Mouse (Mus musculus) heart, embryonic 16.5 days (tissue): ENCODE measurements around the gene Zfp84. TPM values are rescaled to one million over a fixed set of nuclear protein-coding genes. Genes with fewer than 3 reads are reported as not detected.
A peak's percentile ranks its signal among the peaks of the same experiment; 100 is the strongest.
"Not testable (repeated sequence)": the region's sequence is repeated elsewhere in the genome, so short reads cannot be mapped to it uniquely, and the experiment has no call there.

Source experiments
- ATAC-seq: fragments of 200-750 bp; cut with Nextera tagmentation; replicated peaks from 2 replicates; pipeline ENCODE4 v1.8.0; 2017; ENCODE audit warnings: moderate number of reproducible peaks; ENCODE audit not compliant: insufficient read depth, low FRiP score; ENCODE audit errors: extremely low read depth
- H3K27ac ChIP-seq: fragments of 300-500 bp; sonication (generic); 2 replicates; pipeline ENCODE4 v1.5.1; 2014; ENCODE audit warnings: mild to moderate bottlenecking, low read length, control low read depth, moderate library complexity
- H3K27me3 ChIP-seq: fragments of 300-500 bp; sonication (generic); 2 replicates; pipeline ENCODE4 v1.6.1; 2014; ENCODE audit warnings: low read length, mixed read lengths; ENCODE audit not compliant: control insufficient read depth, insufficient read depth
- H3K36me3 ChIP-seq: fragments of 300-500 bp; sonication (generic); 2 replicates; pipeline ENCODE4 v1.6.1; 2014; ENCODE audit not compliant: control insufficient read depth, insufficient read depth
- H3K4me1 ChIP-seq: fragments of 300-500 bp; sonication (generic); 2 replicates; pipeline ENCODE4 v1.6.1; 2014; ENCODE audit warnings: low read length, mixed read lengths; ENCODE audit not compliant: control insufficient read depth, insufficient read depth
- H3K4me2 ChIP-seq: fragments of 300-500 bp; sonication (generic); 2 replicates; pipeline ENCODE4 v1.6.1; 2014; ENCODE audit warnings: low read depth, mild to moderate bottlenecking, control low read depth, low read length
- H3K4me3 ChIP-seq: fragments of 300-500 bp; sonication (generic); 2 replicates; pipeline ENCODE4 v1.5.1; 2014; ENCODE audit warnings: mild to moderate bottlenecking, control low read depth, low read length
- H3K9ac ChIP-seq: fragments of 300-500 bp; sonication (generic); 2 replicates; pipeline ENCODE4 v1.6.1; 2014; ENCODE audit warnings: low read length, control low read depth
- H3K9me3 ChIP-seq: fragments of 300-500 bp; sonication (generic); replicated peaks from 2 replicates; pipeline ENCODE4 v1.6.1; 2016; ENCODE audit warnings: low read length; ENCODE audit not compliant: control insufficient read depth
- WGBS: fragments of 180-500 bp; shearing (Covaris S2); extraction: QIAGEN DNeasy Blood & Tissue Kit; methylation state at CpG from one replicate; pipeline ENCODE4 v1.1.7; 2014; 5-methylcytosine and 5-hydroxymethylcytosine counted together
- polyA plus RNA-seq: library from polyadenylated mRNA; unstranded; fragments of >200 nt; fragmentation: Nextera tagmentation; extraction: Ambion mirVana; gene quantifications from 2 replicates; pipeline ENCODE4 v1.2.1, GENCODE M21; 2015

Zfp84 gene
- polyA plus RNA-seq: 8.9 and 9.8 TPM in 2 replicates

- under 1% methylated on average over 32 of the region's 32 CpGs for WGBS
- Histone ChIP-seq H3K27me3 (no peaks in the 10 kb centered on the region), H3K36me3 (peaks cover 15% of the 10 kb centered on the region), H3K27ac (peak within 1 kb of the TSS; percentile 89), H3K9ac (peak within 1 kb of the TSS; percentile 77), H3K4me2 (peak within 1 kb of the TSS; percentile 77), H3K4me1 (peaks cover 16% of the 10 kb centered on the region), H3K9me3 (no peaks in the 10 kb centered on the region), H3K4me3 (peak within 1 kb of the TSS; percentile 91)
- ATAC-seq: peak; percentile 96
Measured at GRCm38 (mm10) chr7:29768090-29768900, at the start of gene Zfp84. TSS of gene Zfp84 (plus strand) at chr7:29768552.

- not testable (repeated sequence) for H3K4me2 ChIP-seq, H3K4me3 ChIP-seq
- WGBS: 17% methylated on average over 16 of the region's 17 CpGs
Measured at GRCm38 (mm10) chr7:29725461-29726142, 42.8 kb upstream of the Zfp84 start.

GRCm38 (mm10) chr7:29726860-29727259, 41.5 kb upstream of the Zfp84 start, which contains the start of gene Catsperg2:
TSS of gene Catsperg2 (minus strand) at chr7:29727032.
- 53% methylated on average over 11 of the region's 11 CpGs for WGBS
- not testable (repeated sequence) for H3K27ac ChIP-seq, H3K4me2 ChIP-seq, H3K27me3 ChIP-seq, ATAC-seq, H3K9ac ChIP-seq, H3K4me1 ChIP-seq, H3K36me3 ChIP-seq, H3K4me3 ChIP-seq
- peaks cover 11% of the 10 kb centered on the region for H3K9me3 ChIP-seq

More at GRCm38 (mm10) chr7:29725461-29726142, 42.8 kb upstream of the Zfp84 start:
- not testable (repeated sequence) for H3K27ac ChIP-seq, H3K36me3 ChIP-seq, ATAC-seq, H3K9ac ChIP-seq, H3K27me3 ChIP-seq, H3K9me3 ChIP-seq, H3K4me1 ChIP-seq

GRCm38 (mm10) chr7:29728055-29728454, 40.3 kb upstream of the Zfp84 start:
- H3K9ac ChIP-seq: no peak overlapping the region
- H3K27me3 ChIP-seq: no peaks in the 10 kb centered on the region
- no peak overlapping the region for H3K27ac ChIP-seq
- no peak overlapping the region for H3K4me2 ChIP-seq
- H3K4me1 ChIP-seq: no peaks in the 10 kb centered on the region
- WGBS: 73% methylated on average over 2 of the region's 2 CpGs
- no peak for ATAC-seq
- H3K36me3 ChIP-seq: no peaks in the 10 kb centered on the region
- peaks cover 14% of the 10 kb centered on the region for H3K9me3 ChIP-seq
- no peak overlapping the region for H3K4me3 ChIP-seq

GRCm38 (mm10) chr7:29742258-29742657, 26.1 kb upstream of the Zfp84 start:
- no peak overlapping the region for H3K4me2 ChIP-seq

GRCm38 (mm10) chr7:29760476-29760875, 7.9 kb upstream of the Zfp84 start:
- ATAC-seq: no peak
- Histone ChIP-seq H3K36me3 (0 out of 2 replicates have a peak, but pooled peaks cover 2% of the 10 kb centered on the region), H3K27ac (no peak overlapping the region), H3K9me3 (peaks cover 8% of the 10 kb centered on the region; the same call in 1 of the 2 replicates), H3K4me2 (no peak overlapping the region), H3K9ac (no peak overlapping the region), H3K4me1 (no peaks in the 10 kb centered on the region), H3K27me3 (no peaks in the 10 kb centered on the region), H3K4me3 (no peak overlapping the region)
- WGBS: 80% methylated on average over 5 of the region's 5 CpGs

More at GRCm38 (mm10) chr7:29742258-29742657, 26.1 kb upstream of the Zfp84 start:
- Histone ChIP-seq H3K4me3 (no peak overlapping the region), H3K9me3 (no peaks in the 10 kb centered on the region), H3K9ac (no peak overlapping the region), H3K36me3 (no peaks in the 10 kb centered on the region), H3K27ac (no peak overlapping the region), H3K4me1 (no peaks in the 10 kb centered on the region), H3K27me3 (no peaks in the 10 kb centered on the region)
- ATAC-seq: no peak
- WGBS: 75% methylated on average over 3 of the region's 3 CpGs

- WGBS: 69% methylated on average over 7 of the region's 7 CpGs
- ATAC-seq: no peak
Measured at GRCm38 (mm10) chr7:29764702-29765101, 3.6 kb upstream of the Zfp84 start.

GRCm38 (mm10) chr7:29767058-29767686, 1.2 kb upstream of the Zfp84 start:
- Histone ChIP-seq H3K27me3 (no peaks in the 10 kb centered on the region), H3K4me1 (peaks cover 13% of the 10 kb centered on the region), H3K9me3 (no peaks in the 10 kb centered on the region), H3K9ac (peak overlapping the region; percentile 77), H3K27ac (peak overlapping the region; percentile 74), H3K36me3 (peaks cover 8% of the 10 kb centered on the region), H3K4me2 (peak overlapping the region; percentile 77), H3K4me3 (peak overlapping the region; percentile 91)
- peak; percentile 59 for ATAC-seq
- WGBS: 2% methylated on average over 15 of the region's 15 CpGs

More at GRCm38 (mm10) chr7:29764702-29765101, 3.6 kb upstream of the Zfp84 start:
- Histone ChIP-seq H3K27me3 (no peaks in the 10 kb centered on the region), H3K27ac (no peak overlapping the region), H3K9me3 (no peaks in the 10 kb centered on the region), H3K4me2 (no peak overlapping the region), H3K9ac (no peak overlapping the region), H3K36me3 (0 out of 2 replicates have a peak, but pooled peaks cover 2% of the 10 kb centered on the region), H3K4me1 (peaks cover 11% of the 10 kb centered on the region), H3K4me3 (no peak overlapping the region)
